Mouse (Mus musculus) right cerebral cortex, postnatal 14 days (tissue): ENCODE data around the gene Aga.
"Not testable (repeated sequence)": the region's sequence is repeated elsewhere in the genome, so short reads cannot be mapped to it uniquely, and the experiment has no call there.

Experiments used
- DNase-seq: peaks from one replicate; pipeline ENCODE4 v3.0.0; 2022

Aga gene

GRCm38 (mm10) chr8:53511551-53512127 lies at the start of gene Aga:
Gene Aga, plus strand, starts transcription at chr8:53511727.
- peak; percentile 84 for DNase-seq

GRCm38 (mm10) chr8:53489063-53489462 lies 22.5 kb upstream of the Aga start:
- DNase-seq = no peak

DNA sequence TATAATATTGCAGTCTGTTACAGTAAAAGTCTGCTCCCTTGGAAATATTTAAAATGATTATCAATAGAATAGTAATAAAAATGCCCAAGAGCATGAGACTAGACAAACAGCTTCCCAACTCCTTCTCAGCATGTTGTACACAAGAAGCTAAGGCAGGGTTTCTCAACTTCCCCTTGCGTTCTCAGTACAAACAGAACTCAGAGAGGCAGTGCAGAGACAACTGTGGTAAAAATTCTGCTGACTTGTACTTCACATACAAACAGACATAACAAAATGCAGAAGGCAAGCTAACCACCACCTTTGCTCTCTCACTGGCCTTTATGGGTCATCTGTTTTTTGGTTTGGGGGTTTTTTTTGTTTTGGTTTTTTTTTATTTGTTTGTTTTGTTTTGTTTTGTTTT lies 15.3 kb upstream of the Aga start:
- no peak for DNase-seq

DNA sequence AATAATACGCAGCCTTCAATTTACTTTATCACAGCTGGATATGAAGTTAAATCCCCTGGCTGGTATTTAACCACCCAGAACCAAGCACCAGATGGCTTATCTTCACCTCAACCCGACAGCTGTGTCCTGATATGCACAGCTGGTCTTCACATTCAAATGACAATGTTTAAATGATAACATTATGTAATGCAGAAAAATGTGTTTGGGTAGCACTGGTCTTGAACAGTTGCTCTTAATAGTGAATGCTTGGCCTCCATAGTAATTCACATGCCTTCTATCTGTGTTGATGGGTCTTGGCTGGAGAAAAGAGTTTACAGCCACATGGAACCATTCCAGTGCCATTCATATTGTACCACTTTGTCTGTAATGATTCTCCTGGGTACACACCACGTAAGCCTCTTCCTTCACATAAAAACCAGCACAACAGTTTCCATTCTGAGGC lies 14.6 kb upstream of the Aga start:
- DNase-seq = no peak

- not testable (repeated sequence) for DNase-seq
Measured at GRCm38 (mm10) chr8:53538049-53538448, 26.5 kb downstream of the Aga start.

- DNase-seq = no peak
Measured at GRCm38 (mm10) chr8:53539585-53539984, 28.1 kb downstream of the Aga start.

- no peak for DNase-seq
Measured at GRCm38 (mm10) chr8:53562441-53563040, 51.0 kb downstream of the Aga start.

DNA sequence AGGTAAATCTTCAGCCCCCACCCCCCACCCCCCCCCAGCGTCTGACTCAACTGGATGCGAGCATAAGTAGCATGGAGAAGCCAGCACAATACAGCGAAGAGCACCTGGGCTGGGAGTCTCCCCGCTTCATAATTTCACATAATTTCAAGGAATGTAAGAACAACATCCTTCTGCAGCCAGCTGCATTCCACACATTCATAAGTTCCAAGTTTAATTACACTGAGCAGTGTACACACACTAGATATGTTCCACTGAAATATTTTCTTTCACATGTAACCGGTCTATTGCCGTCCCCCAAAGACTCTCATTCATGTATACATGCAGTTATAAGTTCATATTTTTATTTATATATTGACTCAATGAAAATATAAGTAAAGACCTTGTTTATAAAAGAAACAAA lies 54.7 kb downstream of the Aga start:
- DNase-seq = no peak
